Mouse (Mus musculus) limb, embryonic 13.5 days (tissue): ENCODE results near the gene Ift57. TPM values are rescaled to one million over a fixed set of nuclear protein-coding genes. Genes with fewer than 3 reads are reported as not detected.
A peak's percentile ranks its signal among the peaks of the same experiment; 100 is the strongest.

Experiments used
- ATAC-seq: fragments of 200-750 bp; cut with Nextera tagmentation; 2 replicates; pipeline ENCODE4 v1.8.0; 2017; ENCODE audit warnings: low read depth, moderate number of reproducible peaks, moderate TSS enrichment; ENCODE audit not compliant: low FRiP score
- H3K27ac ChIP-seq: fragments of 300-500 bp; sonication (generic); 2 replicates; pipeline ENCODE4 v1.5.1; 2015; ENCODE audit warnings: inconsistent platforms, mild to moderate bottlenecking, moderate library complexity
- H3K27me3 ChIP-seq: fragments of 300-500 bp; sonication (generic); 2 replicates; pipeline ENCODE4 v1.6.1; 2015; ENCODE audit warnings: mild to moderate bottlenecking, inconsistent platforms
- H3K36me3 ChIP-seq: fragments of 300-500 bp; sonication (generic); 2 replicates; pipeline ENCODE4 v1.6.1; 2015; ENCODE audit warnings: inconsistent platforms, mild to moderate bottlenecking, moderate library complexity
- H3K4me1 ChIP-seq: fragments of 300-500 bp; sonication (generic); 2 replicates; pipeline ENCODE4 v1.6.1; 2015; ENCODE audit warnings: inconsistent platforms
- H3K4me2 ChIP-seq: fragments of 300-500 bp; sonication (generic); replicated peaks from 2 replicates; pipeline ENCODE4 v1.6.1; 2015; ENCODE audit warnings: inconsistent platforms, mild to moderate bottlenecking, moderate library complexity
- H3K4me3 ChIP-seq: fragments of 300-500 bp; sonication (generic); 2 replicates; pipeline ENCODE4 v1.5.1; 2015; ENCODE audit warnings: moderate library complexity, mild to moderate bottlenecking, inconsistent platforms
- H3K9ac ChIP-seq: fragments of 300-500 bp; sonication (generic); 2 replicates; pipeline ENCODE4 v1.6.1; 2015; ENCODE audit warnings: mild to moderate bottlenecking, inconsistent platforms
- H3K9me3 ChIP-seq: fragments of 300-500 bp; sonication (generic); 2 replicates; pipeline ENCODE4 v1.6.1; 2016; ENCODE audit warnings: inconsistent platforms
- WGBS: fragments of 180-500 bp; shearing (Covaris S2); methylation state at CpG from one replicate; pipeline ENCODE4 v1.1.7; 2015; 5-methylcytosine and 5-hydroxymethylcytosine counted together
- polyA plus RNA-seq: library from polyadenylated mRNA; unstranded; fragments of >200 nt; fragmentation: Nextera tagmentation; extraction: Ambion mirVana; gene quantifications from 2 replicates; pipeline ENCODE4 v1.2.1, GENCODE M21; 2015

Gene Ift57
- 33.0 and 33.5 TPM in 2 replicates for polyA plus RNA-seq

- peak; percentile 100 for ATAC-seq
- Histone ChIP-seq H3K4me3 (peak within 1 kb of the TSS; percentile 80), H3K4me1 (peaks cover 11% of the 10 kb centered on the region), H3K27me3 (no peaks in the 10 kb centered on the region), H3K4me2 (peak within 1 kb of the TSS; percentile 80), H3K9me3 (no peaks in the 10 kb centered on the region), H3K9ac (peak within 1 kb of the TSS; percentile 79), H3K36me3 (no peaks in the 10 kb centered on the region), H3K27ac (peak within 1 kb of the TSS; percentile 55; the same call in 1 of the 2 replicates)
- 2% methylated on average over 53 of the region's 53 CpGs for WGBS
These were observed at the start of gene Ift57 for GRCm38 (mm10) chr16:49698620-49699525. Ift57 (plus strand) TSS chr16:49699233.

- no peak overlapping the region for H3K4me2 ChIP-seq
- H3K4me3 ChIP-seq: no peak overlapping the region
- WGBS: 91% methylated on average over 4 of the region's 4 CpGs
- H3K9ac ChIP-seq: no peak overlapping the region
- no peaks in the 10 kb centered on the region for H3K36me3 ChIP-seq
- no peaks in the 10 kb centered on the region for H3K9me3 ChIP-seq
- no peak for ATAC-seq
- H3K27me3 ChIP-seq: 0 out of 2 replicates have a peak, but pooled peaks cover 2% of the 10 kb centered on the region
- no peak overlapping the region for H3K27ac ChIP-seq
- H3K4me1 ChIP-seq: no peaks in the 10 kb centered on the region
These were observed 41.9 kb upstream of the Ift57 start for GRCm38 (mm10) chr16:49657182-49657581.

- no peak for ATAC-seq
These were observed 41.0 kb upstream of the Ift57 start for GRCm38 (mm10) chr16:49658029-49658428.

GRCm38 (mm10) chr16:49659131-49659530, 39.9 kb upstream of the Ift57 start:
- Histone ChIP-seq H3K9me3 (no peaks in the 10 kb centered on the region), H3K9ac (no peak overlapping the region), H3K4me1 (no peaks in the 10 kb centered on the region), H3K4me3 (no peak overlapping the region), H3K27ac (no peak overlapping the region), H3K36me3 (no peaks in the 10 kb centered on the region), H3K4me2 (no peak overlapping the region), H3K27me3 (no peaks in the 10 kb centered on the region)
- WGBS: 81% methylated on average over 2 of the region's 2 CpGs
- ATAC-seq: no peak

More at GRCm38 (mm10) chr16:49658029-49658428, 41.0 kb upstream of the Ift57 start:
- Histone ChIP-seq H3K4me3 (no peak overlapping the region), H3K27me3 (no peaks in the 10 kb centered on the region), H3K4me2 (no peak overlapping the region), H3K27ac (no peak overlapping the region), H3K36me3 (no peaks in the 10 kb centered on the region), H3K4me1 (no peaks in the 10 kb centered on the region), H3K9ac (no peak overlapping the region), H3K9me3 (no peaks in the 10 kb centered on the region)
- WGBS: 82% methylated on average over 5 of the region's 5 CpGs

- ATAC-seq: no peak
- Histone ChIP-seq H3K27me3 (no peaks in the 10 kb centered on the region), H3K36me3 (no peaks in the 10 kb centered on the region), H3K9ac (no peak overlapping the region), H3K27ac (no peak overlapping the region), H3K4me3 (no peak overlapping the region), H3K9me3 (no peaks in the 10 kb centered on the region), H3K4me2 (no peak overlapping the region), H3K4me1 (0 out of 2 replicates have a peak, but pooled peaks cover 4% of the 10 kb centered on the region)
- WGBS: 94% methylated on average over 3 of the region's 3 CpGs
These were observed 38.9 kb upstream of the Ift57 start for GRCm38 (mm10) chr16:49660111-49660510.

- Histone ChIP-seq H3K4me2 (no peak overlapping the region), H3K27ac (no peak overlapping the region), H3K36me3 (no peaks in the 10 kb centered on the region), H3K27me3 (no peaks in the 10 kb centered on the region), H3K4me1 (0 out of 2 replicates have a peak, but pooled peaks cover 5% of the 10 kb centered on the region), H3K4me3 (no peak overlapping the region), H3K9ac (no peak overlapping the region), H3K9me3 (no peaks in the 10 kb centered on the region)
- no peak for ATAC-seq
- WGBS: 73% methylated on average over 6 of the region's 6 CpGs
These were observed 36.8 kb upstream of the Ift57 start for GRCm38 (mm10) chr16:49662201-49662600.

GRCm38 (mm10) chr16:49664677-49665076, 34.4 kb upstream of the Ift57 start:
- no peak for ATAC-seq
- H3K9ac ChIP-seq: no peak overlapping the region
- H3K27me3 ChIP-seq: no peaks in the 10 kb centered on the region
- no peaks in the 10 kb centered on the region for H3K36me3 ChIP-seq
- H3K27ac ChIP-seq: no peak overlapping the region
- 0 out of 2 replicates have a peak, but pooled peaks cover 5% of the 10 kb centered on the region for H3K4me1 ChIP-seq
- H3K4me2 ChIP-seq: no peak overlapping the region
- H3K4me3 ChIP-seq: no peak overlapping the region
- no peaks in the 10 kb centered on the region for H3K9me3 ChIP-seq
- 49% methylated on average over 7 of the region's 7 CpGs for WGBS

- 87% methylated on average over 6 of the region's 6 CpGs for WGBS
- Histone ChIP-seq H3K9me3 (no peaks in the 10 kb centered on the region), H3K4me1 (0 out of 2 replicates have a peak, but pooled peaks cover 2% of the 10 kb centered on the region), H3K4me3 (no peak overlapping the region), H3K27ac (no peak overlapping the region), H3K36me3 (no peaks in the 10 kb centered on the region), H3K9ac (no peak overlapping the region), H3K4me2 (no peak overlapping the region), H3K27me3 (no peaks in the 10 kb centered on the region)
- ATAC-seq: no peak
These were observed 19.4 kb upstream of the Ift57 start for GRCm38 (mm10) chr16:49679666-49680065.

GRCm38 (mm10) chr16:49684961-49685360, 14.1 kb upstream of the Ift57 start:
- no peak for ATAC-seq
- Histone ChIP-seq H3K27me3 (no peaks in the 10 kb centered on the region), H3K9me3 (no peaks in the 10 kb centered on the region), H3K4me1 (no peaks in the 10 kb centered on the region), H3K4me2 (no peak overlapping the region), H3K9ac (no peak overlapping the region), H3K4me3 (no peak overlapping the region), H3K36me3 (no peaks in the 10 kb centered on the region), H3K27ac (no peak overlapping the region)
- WGBS: 57% methylated on average over 4 of the region's 4 CpGs

- Histone ChIP-seq H3K27me3 (no peaks in the 10 kb centered on the region), H3K4me3 (peak overlapping the region; percentile 80), H3K27ac (no peak overlapping the region), H3K4me2 (peak overlapping the region; percentile 80), H3K9ac (peak overlapping the region; percentile 79; the same call in 1 of the 2 replicates), H3K4me1 (peaks cover 11% of the 10 kb centered on the region), H3K9me3 (no peaks in the 10 kb centered on the region), H3K36me3 (no peaks in the 10 kb centered on the region)
- 36% methylated on average over 5 of the region's 5 CpGs for WGBS
- ATAC-seq: no peak
These were observed 788 bp downstream of the Ift57 start for GRCm38 (mm10) chr16:49699821-49700220.

GRCm38 (mm10) chr16:49708074-49708473, 9.0 kb downstream of the Ift57 start:
- WGBS: 89% methylated on average over 1 of the region's 1 CpGs

GRCm38 (mm10) chr16:49710188-49710587, 11.2 kb downstream of the Ift57 start:
- peaks cover 13% of the 10 kb centered on the region for H3K36me3 ChIP-seq

More at GRCm38 (mm10) chr16:49708074-49708473, 9.0 kb downstream of the Ift57 start:
- Histone ChIP-seq H3K36me3 (peaks cover 12% of the 10 kb centered on the region), H3K9ac (no peak overlapping the region), H3K4me2 (no peak overlapping the region), H3K9me3 (no peaks in the 10 kb centered on the region), H3K27ac (no peak overlapping the region), H3K4me3 (no peak overlapping the region), H3K4me1 (no peaks in the 10 kb centered on the region), H3K27me3 (no peaks in the 10 kb centered on the region)
- no peak for ATAC-seq

More at GRCm38 (mm10) chr16:49710188-49710587, 11.2 kb downstream of the Ift57 start:
- Histone ChIP-seq H3K27ac (no peak overlapping the region), H3K4me2 (no peak overlapping the region), H3K9ac (no peak overlapping the region), H3K27me3 (no peaks in the 10 kb centered on the region), H3K9me3 (no peaks in the 10 kb centered on the region), H3K4me1 (no peaks in the 10 kb centered on the region), H3K4me3 (no peak overlapping the region)
- WGBS: 57% methylated on average over 3 of the region's 3 CpGs
- no peak for ATAC-seq
